Mouse (Mus musculus) intestine, embryonic 15.5 days (tissue): ENCODE measurements at regions not wholly inside any gene's neighbourhood (a gene's known extent, or its start where the extent isn't known, plus 50 kb on each side); places are given as distances from the start of the nearest gene placed in this dataset.

ENCODE experiments used
- ATAC-seq: fragments of 200-750 bp; cut with Nextera tagmentation; 2 replicates; pipeline ENCODE4 v1.8.0; 2017; ENCODE audit warnings: moderate TSS enrichment, moderate library complexity
- H3K27ac ChIP-seq: fragments of 300-500 bp; sonication (generic); 2 replicates; pipeline ENCODE4 v1.5.1; 2015; ENCODE audit warnings: mild to moderate bottlenecking, inconsistent platforms
- H3K27me3 ChIP-seq: fragments of 300-500 bp; sonication (generic); replicated peaks from 2 replicates; pipeline ENCODE4 v1.6.1; 2015; ENCODE audit warnings: inconsistent platforms
- H3K36me3 ChIP-seq: fragments of 300-500 bp; sonication (generic); 2 replicates; pipeline ENCODE4 v1.6.1; 2015; ENCODE audit warnings: inconsistent platforms
- H3K4me1 ChIP-seq: fragments of 300-500 bp; sonication (generic); replicated peaks from 2 replicates; pipeline ENCODE4 v1.6.1; 2015; ENCODE audit warnings: inconsistent platforms
- H3K4me2 ChIP-seq: fragments of 300-500 bp; sonication (generic); replicated peaks from 2 replicates; pipeline ENCODE4 v1.6.1; 2015; ENCODE audit warnings: mild to moderate bottlenecking, inconsistent platforms
- H3K4me3 ChIP-seq: fragments of 300-500 bp; sonication (generic); replicated peaks from 2 replicates; pipeline ENCODE4 v1.5.1; 2015; ENCODE audit warnings: inconsistent platforms
- H3K9ac ChIP-seq: fragments of 300-500 bp; sonication (generic); 2 replicates; pipeline ENCODE4 v1.6.1; 2015; ENCODE audit warnings: inconsistent platforms
- H3K9me3 ChIP-seq: fragments of 300-500 bp; sonication (generic); 2 replicates; pipeline ENCODE4 v1.6.1; 2016; ENCODE audit warnings: inconsistent platforms
- WGBS: fragments of 180-500 bp; shearing (Covaris S2); methylation state at CpG from one replicate; pipeline ENCODE4 v1.1.7; 2015; 5-methylcytosine and 5-hydroxymethylcytosine counted together

DNA sequence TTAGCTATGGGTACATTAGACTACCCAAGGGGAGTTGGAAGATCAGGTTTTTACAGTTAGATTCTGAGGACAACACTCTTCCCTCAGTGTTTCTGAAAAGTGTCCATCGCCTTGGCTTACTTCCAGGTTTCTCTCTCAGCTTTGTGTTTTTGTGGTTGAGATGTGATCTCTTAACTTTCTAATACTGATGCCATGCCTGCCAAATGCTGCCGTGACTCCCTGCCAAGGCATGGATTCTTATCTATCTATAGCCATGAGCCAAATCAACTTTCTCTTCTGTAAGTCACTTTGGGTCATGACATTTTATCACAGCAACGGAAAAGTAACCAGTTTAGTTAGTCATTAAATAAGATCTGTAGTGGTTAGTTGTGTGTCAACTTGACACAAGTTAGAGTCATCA is 213.2 kb upstream of the 1810046K07Rik start:
- WGBS, result 83% methylated on average over 3 of the region's 3 CpGs
- Histone ChIP-seq H3K4me2 (no peak overlapping the region), H3K27me3 (no peaks in the 10 kb centered on the region), H3K4me3 (no peak overlapping the region), H3K36me3 (no peaks in the 10 kb centered on the region), H3K9me3 (no peaks in the 10 kb centered on the region), H3K4me1 (no peaks in the 10 kb centered on the region), H3K27ac (no peak overlapping the region), H3K9ac (no peak overlapping the region)
- ATAC-seq, result no peak

DNA sequence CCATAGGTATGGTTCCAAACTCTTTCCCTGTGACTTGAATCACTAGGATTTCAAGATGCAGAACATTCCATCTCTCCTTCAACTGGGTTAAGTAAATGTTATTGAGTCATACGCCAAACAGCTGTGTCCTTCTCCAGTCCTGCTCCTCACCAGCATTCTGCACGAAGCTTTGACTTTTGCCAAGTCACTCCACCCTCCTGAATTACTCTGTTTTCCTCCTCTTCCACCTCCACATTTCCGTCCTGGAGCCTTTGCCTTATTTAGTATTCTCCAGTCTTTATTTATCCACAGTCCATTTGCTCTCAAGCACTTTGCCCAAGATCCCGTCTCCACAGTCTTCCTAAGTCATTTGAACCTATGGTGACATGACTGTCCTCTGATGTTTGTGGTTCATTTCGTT is 193.1 kb upstream of the Arhgap20 start:
- H3K9ac ChIP-seq, result no peak overlapping the region
- H3K36me3 ChIP-seq, result no peaks in the 10 kb centered on the region
- no peak overlapping the region for H3K4me3 ChIP-seq
- H3K4me1 ChIP-seq, result no peaks in the 10 kb centered on the region
- no peak overlapping the region for H3K4me2 ChIP-seq
- WGBS, result 76% methylated on average over 5 of the region's 5 CpGs
- no peak for ATAC-seq
- no peaks in the 10 kb centered on the region for H3K9me3 ChIP-seq
- no peak overlapping the region for H3K27ac ChIP-seq
- H3K27me3 ChIP-seq, result no peaks in the 10 kb centered on the region

DNA sequence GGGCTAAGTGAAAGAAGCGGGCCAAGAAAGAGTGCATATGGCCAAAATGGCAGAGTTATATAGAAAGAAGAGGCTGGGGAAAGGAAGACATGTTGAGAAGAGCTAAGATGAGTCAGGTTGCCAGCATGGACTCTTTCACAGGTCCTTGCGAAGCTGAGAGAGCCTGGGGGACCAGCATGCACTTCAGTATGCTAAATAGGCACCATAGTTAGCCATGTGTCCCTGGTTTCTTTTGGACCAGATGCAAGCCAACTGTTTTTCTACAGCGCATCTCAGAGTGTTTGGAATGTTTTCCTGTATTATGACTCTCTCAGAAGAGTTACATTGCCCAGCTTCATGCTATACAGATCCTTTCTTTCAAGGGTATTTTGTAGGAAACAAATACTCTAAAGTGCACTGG is 183.5 kb upstream of the Arhgap20 start:
- H3K9me3 ChIP-seq, result no peaks in the 10 kb centered on the region
- no peak overlapping the region for H3K9ac ChIP-seq
- H3K4me3 ChIP-seq, result no peak overlapping the region
- no peaks in the 10 kb centered on the region for H3K27me3 ChIP-seq
- no peaks in the 10 kb centered on the region for H3K36me3 ChIP-seq
- no peak for ATAC-seq
- WGBS, result 81% methylated on average over 3 of the region's 3 CpGs
- no peaks in the 10 kb centered on the region for H3K4me1 ChIP-seq
- H3K4me2 ChIP-seq, result no peak overlapping the region
- H3K27ac ChIP-seq, result no peak overlapping the region

DNA sequence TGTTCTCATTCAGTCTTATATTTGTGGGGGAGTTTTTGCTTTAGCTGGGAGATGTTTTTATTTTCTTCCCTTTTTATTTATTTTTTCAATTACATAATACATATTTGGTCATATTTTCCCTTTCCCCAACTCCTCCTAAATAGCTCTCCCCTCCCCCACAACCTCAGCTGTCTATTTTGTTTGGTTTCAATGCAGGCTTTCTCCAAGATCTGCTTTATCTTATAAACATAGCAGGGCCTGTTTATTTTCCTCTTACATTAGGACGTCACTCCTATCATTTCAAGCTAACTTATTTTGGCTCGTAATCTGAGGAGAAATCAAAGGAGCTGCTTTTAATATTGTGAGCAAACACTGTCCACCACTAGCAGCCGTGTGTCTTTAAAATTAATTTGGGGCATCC is 171.4 kb upstream of the Arhgap20 start:
- no peaks in the 10 kb centered on the region for H3K36me3 ChIP-seq
- WGBS, result 31% methylated on average over 3 of the region's 3 CpGs
- H3K27me3 ChIP-seq, result no peaks in the 10 kb centered on the region
- H3K9me3 ChIP-seq, result no peaks in the 10 kb centered on the region
- no peak overlapping the region for H3K27ac ChIP-seq
- no peaks in the 10 kb centered on the region for H3K4me1 ChIP-seq
- no peak overlapping the region for H3K4me3 ChIP-seq
- no peak for ATAC-seq
- no peak overlapping the region for H3K4me2 ChIP-seq
- no peak overlapping the region for H3K9ac ChIP-seq

DNA sequence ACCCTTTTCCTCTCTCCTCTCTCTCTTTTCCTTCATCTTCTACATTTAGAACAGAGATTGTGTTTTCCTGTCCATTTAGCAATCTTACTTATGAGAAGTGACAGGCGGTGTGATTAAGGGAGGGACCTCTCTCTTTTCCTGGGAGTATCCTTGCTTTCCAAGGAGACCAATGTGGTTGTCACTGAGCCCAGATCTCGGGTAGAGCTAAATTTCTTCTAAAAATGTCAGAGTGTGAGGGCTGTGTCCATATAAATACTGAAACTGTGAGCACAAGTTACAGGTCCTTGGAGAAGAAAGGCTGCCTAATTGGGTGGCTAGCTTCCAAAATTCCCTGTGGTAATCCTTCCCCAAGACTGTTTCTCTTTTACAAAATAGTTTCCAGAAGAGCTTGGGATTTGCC is 166.4 kb upstream of the Arhgap20 start:
- WGBS, result 62% methylated on average over 2 of the region's 2 CpGs
- Histone ChIP-seq H3K9me3 (no peaks in the 10 kb centered on the region), H3K27me3 (no peaks in the 10 kb centered on the region), H3K4me1 (no peaks in the 10 kb centered on the region), H3K4me3 (no peak overlapping the region), H3K4me2 (no peak overlapping the region), H3K27ac (no peak overlapping the region), H3K36me3 (no peaks in the 10 kb centered on the region), H3K9ac (no peak overlapping the region)
- ATAC-seq, result no peak

DNA sequence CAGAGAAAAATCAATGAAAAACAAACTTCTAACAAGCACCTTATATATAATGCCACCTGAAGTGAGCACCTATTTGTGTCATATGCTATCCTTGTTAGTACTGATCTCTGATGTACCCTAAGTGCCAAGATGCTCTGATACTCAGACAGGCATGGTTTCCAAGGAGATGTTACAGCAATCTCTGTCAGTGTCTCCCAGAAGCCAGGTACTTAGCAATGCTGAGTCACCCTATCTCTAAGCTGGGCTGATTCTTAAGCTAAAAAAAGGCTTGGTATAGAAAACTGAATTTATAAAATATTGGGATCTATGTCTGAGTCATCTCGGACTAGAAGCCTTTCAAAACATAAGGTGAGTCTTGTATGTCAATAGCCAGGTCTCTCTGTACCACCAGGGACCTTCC is 157.0 kb upstream of the Arhgap20 start:
- Histone ChIP-seq H3K27ac (no peak overlapping the region), H3K9me3 (no peaks in the 10 kb centered on the region), H3K4me2 (no peak overlapping the region), H3K36me3 (no peaks in the 10 kb centered on the region), H3K4me3 (no peak overlapping the region), H3K4me1 (no peaks in the 10 kb centered on the region), H3K27me3 (no peaks in the 10 kb centered on the region), H3K9ac (no peak overlapping the region)
- 70% methylated on average over 1 of the region's 1 CpGs for WGBS
- no peak for ATAC-seq

DNA sequence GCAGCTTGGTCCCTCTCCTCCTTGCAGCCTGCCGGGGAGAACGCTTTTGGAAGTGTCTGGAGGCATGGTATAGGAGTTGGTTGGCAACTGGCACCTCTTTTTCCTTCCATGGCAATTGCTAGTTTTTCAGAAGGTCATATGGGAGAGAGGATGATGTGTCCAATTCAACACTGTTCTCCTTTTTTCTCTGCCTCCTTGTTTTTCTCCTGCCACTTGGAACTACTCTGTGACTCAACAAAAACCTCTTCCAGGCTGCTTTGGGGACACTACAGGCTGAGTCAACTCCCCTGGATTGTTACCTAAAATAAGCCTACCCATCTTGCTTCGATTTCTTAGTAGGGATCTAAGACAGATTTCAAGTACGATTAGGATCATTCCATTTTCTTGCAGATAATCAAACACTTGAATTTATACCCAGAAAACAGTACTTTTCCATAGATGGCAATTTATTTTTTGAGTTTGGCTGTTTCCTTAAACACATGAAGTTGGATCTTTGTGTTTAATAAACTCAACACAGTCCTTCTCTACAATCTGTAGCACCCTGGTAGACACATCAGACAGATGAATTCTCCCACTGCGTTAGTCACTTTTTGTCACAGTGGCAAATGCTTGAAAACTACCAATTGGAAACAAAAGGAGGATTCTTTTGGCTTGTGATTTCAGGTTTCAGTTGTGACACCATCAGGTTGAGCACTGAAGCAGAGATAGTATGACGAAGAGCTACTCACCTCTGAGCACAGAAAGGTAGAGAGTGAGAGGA is 156.3 kb upstream of the Arhgap20 start:
- ATAC-seq, result no peak
- H3K36me3 ChIP-seq, result no peaks in the 10 kb centered on the region
- no peaks in the 10 kb centered on the region for H3K27me3 ChIP-seq
- no peak overlapping the region for H3K4me2 ChIP-seq
- no peak overlapping the region for H3K27ac ChIP-seq
- no peak overlapping the region for H3K9ac ChIP-seq
- no peaks in the 10 kb centered on the region for H3K9me3 ChIP-seq
- WGBS, result 86% methylated on average over 6 of the region's 6 CpGs
- no peak overlapping the region for H3K4me3 ChIP-seq
- no peaks in the 10 kb centered on the region for H3K4me1 ChIP-seq

DNA sequence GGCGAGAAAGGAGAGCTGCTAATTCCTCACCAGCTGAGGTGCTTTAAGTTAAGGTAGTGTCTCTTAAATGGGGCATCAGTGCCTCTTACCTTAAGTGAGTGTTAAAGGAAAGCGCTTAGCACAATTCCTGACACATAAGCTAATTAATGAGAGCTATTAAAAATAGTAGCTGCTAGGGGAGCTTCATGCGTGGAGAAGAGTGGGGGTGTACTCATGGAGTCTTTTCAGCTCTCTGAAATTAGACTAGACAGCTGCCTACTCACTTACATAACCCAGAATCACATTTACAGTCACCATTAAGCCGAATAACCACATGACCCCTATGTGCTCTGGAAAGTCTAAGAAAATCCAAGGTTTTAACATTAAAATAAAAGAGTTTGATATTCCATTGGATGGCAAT is 139.0 kb upstream of the Arhgap20 start:
- no peak for ATAC-seq

DNA sequence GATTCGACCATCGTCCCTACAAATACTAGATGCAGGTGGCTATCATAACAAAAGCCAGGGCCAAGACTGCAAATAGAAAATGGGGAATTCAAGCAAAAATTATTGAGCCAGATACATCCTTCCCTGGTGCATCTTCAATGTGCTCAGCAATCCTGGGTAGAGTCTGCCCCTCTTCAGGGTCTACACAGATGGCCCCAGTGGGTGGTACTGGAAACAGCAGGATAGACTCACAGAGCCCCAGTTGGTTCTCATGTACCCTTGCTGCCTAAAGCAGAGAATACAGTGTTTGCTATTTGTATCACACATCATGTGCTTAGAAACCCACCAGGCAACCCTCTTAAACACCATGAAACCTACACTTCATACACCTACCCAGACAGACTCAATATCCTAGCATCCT is 129.0 kb upstream of the Arhgap20 start:
- no peaks in the 10 kb centered on the region for H3K9me3 ChIP-seq
- no peak overlapping the region for H3K4me3 ChIP-seq
- no peak overlapping the region for H3K4me2 ChIP-seq
- H3K27me3 ChIP-seq, result no peaks in the 10 kb centered on the region
- H3K36me3 ChIP-seq, result no peaks in the 10 kb centered on the region
- no peak overlapping the region for H3K27ac ChIP-seq
- no peak for ATAC-seq
- WGBS, result 91% methylated on average over 2 of the region's 2 CpGs
- H3K9ac ChIP-seq, result no peak overlapping the region
- H3K4me1 ChIP-seq, result no peaks in the 10 kb centered on the region

More for the DNA sequence above, 139.0 kb upstream of the Arhgap20 start:
- Histone ChIP-seq H3K4me3 (no peak overlapping the region), H3K27me3 (no peaks in the 10 kb centered on the region), H3K9ac (no peak overlapping the region), H3K4me2 (no peak overlapping the region), H3K4me1 (no peaks in the 10 kb centered on the region), H3K27ac (no peak overlapping the region), H3K9me3 (no peaks in the 10 kb centered on the region), H3K36me3 (no peaks in the 10 kb centered on the region)
- 87% methylated on average over 4 of the region's 4 CpGs for WGBS

DNA sequence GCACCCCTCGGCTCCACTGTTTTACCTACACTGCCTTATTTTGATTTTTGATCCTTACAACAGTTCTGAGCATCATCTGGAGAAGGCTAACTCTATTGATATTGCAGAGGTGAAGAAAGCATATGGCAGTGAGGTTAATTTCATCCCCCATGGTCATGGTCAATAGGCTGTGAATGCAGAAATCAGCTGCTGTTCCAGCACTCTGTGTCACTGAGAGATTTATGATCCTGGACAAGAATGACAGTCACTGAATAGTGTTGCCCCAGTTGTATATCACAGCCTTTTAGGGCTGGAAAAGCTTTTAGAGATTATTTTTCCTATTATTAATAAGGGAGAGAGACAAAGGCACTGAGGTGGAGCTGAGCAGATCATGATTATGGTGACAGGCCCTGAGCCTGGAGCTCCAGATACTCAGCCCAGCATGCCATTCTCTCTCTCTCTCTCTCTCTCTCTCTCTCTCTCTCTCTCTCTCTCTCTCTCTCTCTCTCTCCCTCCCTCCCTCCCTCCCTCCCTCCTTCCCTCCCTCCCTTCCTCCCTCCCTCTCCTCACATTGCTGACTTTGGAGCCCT is 128.5 kb upstream of the Arhgap20 start:
- H3K4me2 ChIP-seq, result no peak overlapping the region
- 87% methylated on average over 1 of the region's 1 CpGs for WGBS
- no peak overlapping the region for H3K27ac ChIP-seq
- H3K9ac ChIP-seq, result no peak overlapping the region
- H3K9me3 ChIP-seq, result no peaks in the 10 kb centered on the region
- no peaks in the 10 kb centered on the region for H3K27me3 ChIP-seq
- no peak overlapping the region for H3K4me3 ChIP-seq
- no peaks in the 10 kb centered on the region for H3K4me1 ChIP-seq
- ATAC-seq, result no peak
- H3K36me3 ChIP-seq, result no peaks in the 10 kb centered on the region

DNA sequence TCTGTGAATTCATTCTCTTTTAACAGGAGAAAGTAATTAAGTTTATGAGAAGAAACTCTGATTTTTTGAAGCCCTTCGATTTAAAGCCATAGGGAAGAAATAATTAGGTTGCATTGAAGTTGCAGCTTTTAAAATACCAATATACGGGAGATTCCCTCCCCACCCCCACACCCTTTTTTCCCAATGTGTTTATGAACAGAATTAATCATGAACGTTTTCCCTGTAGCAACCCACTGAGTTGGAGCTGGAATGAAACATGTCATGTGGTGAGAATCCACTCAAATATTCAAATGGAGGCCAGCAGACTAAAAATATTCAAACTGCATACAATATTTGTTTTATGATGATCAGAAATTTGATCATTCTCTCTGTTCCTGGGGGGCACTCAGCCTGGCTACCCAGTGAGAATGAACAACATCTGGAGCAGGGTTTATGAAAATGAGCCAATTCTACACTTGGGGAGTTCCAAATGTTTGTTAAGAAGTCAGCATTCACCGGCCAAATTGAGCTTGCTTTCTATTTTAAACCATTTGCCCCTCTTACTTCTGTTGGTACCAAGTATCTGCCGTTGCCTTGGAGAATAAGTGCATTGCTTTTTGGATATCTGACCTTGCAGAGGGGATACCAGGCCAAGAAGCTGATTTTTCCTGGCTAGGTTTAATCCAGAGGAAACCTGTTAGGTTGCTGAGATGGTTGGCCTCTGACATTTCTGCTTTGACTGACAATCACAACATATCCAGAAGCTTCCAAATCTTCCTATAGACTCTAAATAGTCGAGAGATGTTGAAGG is 127.8 kb upstream of the Arhgap20 start:
- H3K9me3 ChIP-seq, result no peaks in the 10 kb centered on the region
- no peak overlapping the region for H3K27ac ChIP-seq
- H3K4me1 ChIP-seq, result no peaks in the 10 kb centered on the region
- H3K27me3 ChIP-seq, result no peaks in the 10 kb centered on the region
- ATAC-seq, result no peak
- H3K4me2 ChIP-seq, result no peak overlapping the region
- no peak overlapping the region for H3K4me3 ChIP-seq
- WGBS, result 51% methylated on average over 6 of the region's 6 CpGs
- no peak overlapping the region for H3K9ac ChIP-seq
- H3K36me3 ChIP-seq, result no peaks in the 10 kb centered on the region

DNA sequence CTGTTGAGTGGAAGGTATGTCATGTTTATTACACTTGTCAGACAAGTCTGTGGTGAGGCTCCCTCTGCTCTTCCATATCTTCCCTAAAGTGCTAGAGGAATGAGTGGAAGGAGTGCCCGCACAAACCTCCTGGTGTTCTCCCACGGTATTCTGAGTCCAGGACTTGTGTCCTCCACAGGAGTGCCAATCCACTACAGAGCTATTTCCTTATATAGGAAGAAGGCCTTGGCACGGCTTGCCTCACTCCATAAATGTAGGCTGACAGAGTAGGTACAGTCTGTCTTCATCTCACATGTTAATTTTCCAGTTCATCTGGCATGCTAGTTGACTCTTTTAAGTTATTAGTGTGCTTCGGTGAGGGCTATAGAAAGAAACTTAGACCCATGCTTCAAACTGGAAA is 123.4 kb upstream of the Arhgap20 start:
- Histone ChIP-seq H3K4me3 (no peak overlapping the region), H3K36me3 (no peaks in the 10 kb centered on the region), H3K27ac (no peak overlapping the region), H3K4me2 (no peak overlapping the region), H3K27me3 (no peaks in the 10 kb centered on the region), H3K9ac (no peak overlapping the region), H3K4me1 (no peaks in the 10 kb centered on the region), H3K9me3 (no peaks in the 10 kb centered on the region)
- no peak for ATAC-seq
- 66% methylated on average over 4 of the region's 4 CpGs for WGBS

DNA sequence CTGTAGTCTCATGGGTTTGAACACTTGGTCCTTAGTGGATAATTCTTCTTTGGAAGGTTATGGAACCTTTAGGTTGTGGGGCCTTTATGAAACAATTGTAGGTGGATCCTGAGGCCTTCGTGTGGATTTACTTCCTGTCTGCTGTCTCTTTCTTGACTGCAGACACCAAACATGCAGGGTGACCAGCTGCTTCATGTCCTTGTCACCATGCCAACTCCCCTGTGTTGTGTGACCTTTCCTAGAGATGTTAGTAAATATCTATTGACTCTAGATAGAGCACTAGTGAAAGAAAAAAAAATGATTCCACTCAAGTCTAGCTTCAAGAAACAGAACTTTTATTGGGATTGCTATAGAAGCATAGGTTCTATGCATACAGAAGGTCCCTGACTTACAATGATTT is 119.7 kb upstream of the Arhgap20 start:
- WGBS, result 33% methylated on average over 1 of the region's 1 CpGs
- ATAC-seq, result no peak
- Histone ChIP-seq H3K9ac (no peak overlapping the region), H3K4me2 (no peak overlapping the region), H3K4me3 (no peak overlapping the region), H3K4me1 (no peaks in the 10 kb centered on the region), H3K36me3 (no peaks in the 10 kb centered on the region), H3K27me3 (no peaks in the 10 kb centered on the region), H3K9me3 (no peaks in the 10 kb centered on the region), H3K27ac (no peak overlapping the region)
